Mouse (Mus musculus): ENCODE measurements around the gene Clic4.

DNA sequence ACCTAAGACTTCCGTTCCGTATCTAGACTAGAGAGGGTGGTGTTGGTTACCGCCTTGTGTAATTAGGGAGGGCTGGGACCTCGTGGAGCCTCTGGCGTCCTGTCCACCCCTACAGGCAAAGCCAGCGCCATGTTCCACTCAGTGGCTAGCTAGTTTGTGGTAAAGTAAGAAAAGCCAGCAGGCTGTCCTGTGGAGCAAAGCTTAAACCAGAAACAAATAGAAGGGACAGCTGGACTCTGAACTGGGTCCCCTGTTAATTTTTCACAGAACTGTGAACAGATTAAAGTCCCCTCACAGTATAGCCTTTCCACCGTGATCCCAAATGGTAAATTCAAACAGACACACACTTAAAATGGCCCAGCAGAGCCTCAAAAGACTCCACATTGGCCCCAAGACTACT, 2.1 kb upstream of the Clic4 start:
- no peak for TF ChIP-seq CTCF (IDR thresholded peaks at IDR 0.05; ENCODE audit: extremely low read depth, insufficient read depth, insufficient read length, insufficient replicate concordance)
- no peak for TF ChIP-seq POLR2A (IDR thresholded peaks at IDR 0.05; ENCODE audit: low read depth, low read length)
